Mouse (Mus musculus) T-cell, adult 2 months (primary cell): Measurements from ENCODE around the gene 1700037H04Rik.
"Not testable (repeated sequence)": the region's sequence is repeated elsewhere in the genome, so short reads cannot be mapped to it uniquely, and the experiment has no call there.

Experiments
- DNase-seq: peaks from one replicate; pipeline ENCODE4 v3.0.0; 2022; ENCODE audit warnings: low spot score

The 1700037H04Rik gene

GRCm38 (mm10) chr2:131127161-131127730 lies 32.6 kb downstream of the 1700037H04Rik start, which contains the start of gene Hspa12b:
Gene Hspa12b (plus strand): TSS chr2:131127280.
- DNase-seq = no peak

- DNase-seq = no peak
These were observed 33.7 kb downstream of the 1700037H04Rik start for GRCm38 (mm10) chr2:131125964-131126815.

GRCm38 (mm10) chr2:131125157-131125963 lies 34.5 kb downstream of the 1700037H04Rik start:
- DNase-seq = no peak

- DNase-seq = no peak
These were observed 35.7 kb downstream of the 1700037H04Rik start for GRCm38 (mm10) chr2:131124166-131124565.

GRCm38 (mm10) chr2:131118968-131119574 lies 40.8 kb downstream of the 1700037H04Rik start:
- DNase-seq = no peak

GRCm38 (mm10) chr2:131105989-131106388 lies 53.9 kb downstream of the 1700037H04Rik start:
- no peak for DNase-seq

- not testable (repeated sequence) for DNase-seq
These were observed 54.8 kb downstream of the 1700037H04Rik start for GRCm38 (mm10) chr2:131105061-131105460.

GRCm38 (mm10) chr2:131104021-131104420 lies 55.9 kb downstream of the 1700037H04Rik start:
- DNase-seq = no peak

- DNase-seq = no peak
These were observed 58.4 kb downstream of the 1700037H04Rik start for GRCm38 (mm10) chr2:131101530-131101929.

- DNase-seq = no peak
These were observed 62.8 kb downstream of the 1700037H04Rik start for GRCm38 (mm10) chr2:131097087-131097486.
